Mouse (Mus musculus) left cerebral cortex, adult 8-10 months (tissue): Measurements from ENCODE around the gene Eif2ak3. TPM values are rescaled to one million over a fixed set of nuclear protein-coding genes. Genes with fewer than 3 reads are reported as not detected.

Source experiments
- DNase-seq, 2 experiments: peaks; one replicate each; pipeline ENCODE4 v3.0.0; 2022; ENCODE audit warnings: low spot score in 2 of 2
- total RNA-seq, 4 experiments: library from RNA; stranded (reverse); gene quantifications; 2 replicates each; pipeline ENCODE4 v1.2.4; 2022

Eif2ak3 gene
- total RNA-seq, 4 experiments from 2014 or later: 24.4 to 27.0 (median 25.8) TPM

- DNase-seq: no peak
Observed at GRCm38 (mm10) chr6:70898166-70898565, 53.9 kb downstream of the Eif2ak3 start.

DNA sequence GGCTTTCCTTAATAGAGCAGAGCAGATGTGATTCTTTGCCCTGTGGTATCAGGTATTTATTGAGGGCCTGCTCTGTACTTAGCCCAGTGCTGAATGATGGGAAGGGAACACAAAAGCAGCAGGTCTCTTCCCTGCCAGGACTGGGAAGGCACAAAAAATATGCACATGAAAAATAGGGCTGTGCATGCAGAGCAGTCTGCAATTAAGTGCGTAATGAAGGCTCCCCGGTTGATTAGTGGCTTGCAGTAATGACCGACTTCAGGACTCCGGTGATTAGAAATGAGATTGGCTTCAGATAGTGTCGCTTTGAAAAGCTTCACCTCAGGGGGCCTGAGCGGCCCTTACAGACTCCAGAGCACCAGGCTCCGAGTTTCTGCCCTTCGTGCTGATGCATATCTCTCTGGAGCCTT is 55.3 kb downstream of the Eif2ak3 start:
- no peak for DNase-seq

GRCm38 (mm10) chr6:70903689-70904088 is 59.4 kb downstream of the Eif2ak3 start:
- no peak for DNase-seq

GRCm38 (mm10) chr6:70909572-70909971 is 65.3 kb downstream of the Eif2ak3 start:
- no peak for DNase-seq

GRCm38 (mm10) chr6:70910285-70910684 is 66.0 kb downstream of the Eif2ak3 start:
- DNase-seq: no peak

DNA sequence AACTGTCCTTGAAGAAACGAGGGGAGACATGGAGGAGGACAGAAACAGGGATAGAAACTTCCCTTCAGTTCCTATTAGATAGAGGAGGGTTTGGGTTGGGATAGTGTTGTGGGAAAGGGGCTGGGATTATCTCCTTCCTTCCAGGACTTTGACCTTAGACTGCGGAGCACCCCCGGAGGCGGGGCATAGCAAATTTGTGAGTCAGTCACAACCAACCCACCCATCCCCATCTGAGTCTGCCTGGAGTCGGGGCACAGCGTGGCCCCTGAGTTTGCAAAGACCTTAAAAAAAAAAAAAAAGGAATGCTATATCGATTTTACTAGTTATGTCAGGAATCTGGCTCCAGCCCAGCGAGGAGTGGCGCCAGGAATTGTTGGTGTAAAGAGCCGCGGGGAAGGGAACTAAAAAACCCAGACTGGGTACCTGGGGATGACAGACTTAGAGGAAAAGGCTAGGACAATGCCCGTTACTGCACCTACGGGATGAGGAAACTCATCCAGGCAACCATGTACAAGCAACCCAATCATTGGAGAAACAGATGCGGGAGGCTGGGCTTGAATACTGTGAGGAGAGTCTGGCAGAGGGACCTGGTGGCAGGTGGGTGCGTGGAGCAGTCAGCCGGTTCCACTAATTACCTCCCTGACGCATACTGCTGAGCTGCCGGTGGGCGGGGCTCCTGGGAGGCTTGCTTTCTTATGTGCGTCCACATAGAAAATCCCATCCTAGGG is 67.5 kb downstream of the Eif2ak3 start:
- peak in 1 of 2 experiments; percentile 58 for DNase-seq

DNA sequence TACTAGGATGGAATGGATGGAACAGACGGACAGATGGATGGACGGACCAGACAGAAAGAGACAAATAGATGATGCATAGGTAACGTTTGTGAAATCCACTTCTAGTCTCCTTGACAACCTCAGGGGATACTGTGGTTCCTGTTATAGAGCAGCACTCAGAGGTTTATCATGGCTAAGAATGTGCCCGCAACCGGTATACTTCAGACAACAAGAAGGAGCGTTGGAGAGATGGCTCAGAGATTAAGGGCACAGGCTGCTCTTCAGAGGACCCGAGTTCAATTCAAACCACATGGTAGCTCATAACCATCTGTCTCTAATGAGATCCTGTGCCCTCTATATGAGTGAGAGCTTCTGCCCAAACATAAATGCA is 68.1 kb downstream of the Eif2ak3 start:
- no peak for DNase-seq

- DNase-seq: no peak
Observed at GRCm38 (mm10) chr6:70918827-70919226, 74.5 kb downstream of the Eif2ak3 start, which contains the start of gene Tex37. TSS of gene Tex37 (minus strand) at chr6:70918927.

DNA sequence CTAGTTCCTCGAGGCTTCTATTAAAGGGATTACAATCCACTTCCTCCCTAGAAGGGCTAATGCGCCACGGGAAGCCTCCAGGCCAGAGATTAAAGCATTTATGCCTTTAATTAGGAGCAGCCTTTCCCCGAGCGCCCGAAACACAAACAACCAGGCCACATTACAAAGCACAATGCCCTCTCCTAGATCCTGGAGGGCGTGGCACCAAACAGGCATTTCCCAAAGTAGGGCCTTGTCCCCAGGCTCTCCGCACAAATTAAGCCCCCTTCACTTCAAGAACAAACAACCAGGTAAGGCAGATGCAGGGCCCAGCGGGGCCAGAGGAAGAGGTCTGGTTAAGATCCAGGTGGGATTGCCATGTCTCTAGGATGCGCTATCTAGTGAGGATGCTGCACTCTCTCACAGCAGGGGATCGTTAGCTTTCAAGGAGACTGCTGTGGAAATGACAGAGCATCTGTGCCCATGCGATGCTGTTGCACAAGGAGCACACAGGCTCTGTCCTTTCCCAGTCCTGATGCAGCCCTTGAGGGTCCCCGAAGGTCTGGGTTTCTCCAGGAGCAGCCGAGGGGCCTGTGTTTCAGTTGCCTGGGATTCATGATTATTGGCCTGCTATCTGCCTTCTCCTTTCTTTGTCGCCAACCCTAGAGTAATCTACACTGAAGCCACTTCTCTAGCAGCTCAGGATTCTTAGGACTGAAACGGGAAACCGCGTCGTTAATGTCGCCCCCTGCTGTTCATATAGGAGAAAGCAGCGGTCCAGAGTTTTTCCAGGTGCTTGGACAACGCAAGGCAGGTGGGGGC is 77.2 kb downstream of the Eif2ak3 start:
- DNase-seq: peak in 1 of 2 experiments; percentile 27

DNA sequence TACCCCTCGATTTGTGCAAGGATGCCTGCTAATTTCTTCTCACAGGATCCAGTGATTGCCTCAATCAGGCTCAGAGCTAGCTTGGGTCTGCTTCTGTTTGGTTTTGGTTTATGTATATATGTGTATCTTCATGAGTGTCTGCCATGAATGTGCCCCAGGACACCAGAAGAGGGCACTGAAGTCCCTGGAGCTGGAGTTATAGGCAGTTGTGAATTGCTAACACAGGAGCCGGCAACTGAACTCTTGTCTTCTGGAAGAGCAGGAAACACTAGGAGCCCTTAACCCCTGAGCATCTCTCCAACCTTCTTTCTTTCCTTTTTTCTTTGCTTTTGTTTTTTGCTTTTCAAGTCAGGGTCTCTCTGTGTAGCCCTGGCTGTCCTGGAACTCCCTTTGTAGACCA is 87.5 kb downstream of the Eif2ak3 start:
- DNase-seq: no peak

DNA sequence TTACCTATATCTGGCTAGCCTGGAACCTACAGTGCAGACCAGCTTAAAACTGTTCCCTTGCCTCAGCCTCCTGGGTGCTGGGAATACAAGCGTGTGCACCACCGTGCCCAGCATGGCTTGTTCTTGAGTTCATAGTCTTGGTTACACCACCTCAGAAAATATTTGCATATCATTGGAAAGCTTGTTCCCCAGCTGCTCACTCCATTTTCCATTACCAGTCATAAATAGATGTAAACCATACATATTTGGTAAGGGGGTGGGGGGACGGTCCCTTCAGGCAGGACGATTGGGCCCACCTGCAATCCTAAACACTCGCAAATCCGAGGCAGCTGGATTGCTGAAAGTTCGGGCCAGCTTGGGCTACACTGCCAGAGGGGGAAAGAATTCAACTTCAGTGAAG is 109.0 kb downstream of the Eif2ak3 start:
- DNase-seq: no peak

DNA sequence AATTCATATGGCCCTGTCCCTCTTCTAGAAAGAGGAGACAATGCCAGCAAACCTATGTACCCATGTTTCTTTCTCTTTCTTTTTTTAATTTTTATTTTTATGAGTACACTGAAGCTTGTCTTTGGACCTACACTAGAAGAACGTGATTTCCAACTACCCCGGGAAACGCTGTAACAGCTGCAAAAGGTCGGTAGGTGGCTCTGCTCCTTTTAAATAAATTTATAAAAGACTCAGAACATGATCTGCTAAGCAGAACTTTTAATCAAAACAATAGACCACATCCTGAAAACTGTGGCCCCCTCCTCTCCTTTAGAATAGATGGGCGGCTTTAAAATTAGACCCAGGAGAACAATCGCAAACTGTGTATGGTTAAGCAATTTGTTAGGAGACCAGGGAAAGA is 109.7 kb downstream of the Eif2ak3 start:
- DNase-seq: no peak

Other genes with a start within 250 kb of the Eif2ak3 start
- 10 to 100 TPM; 11.5 to 16.0 (median 14.0) TPM for gene Rpia, start 52.3 kb upstream of the Eif2ak3 start, total RNA-seq
- not detected for gene Tex37, start 74.4 kb downstream of the Eif2ak3 start, total RNA-seq
- not detected for gene Foxi3, start 112.0 kb downstream of the Eif2ak3 start, total RNA-seq